Mouse (Mus musculus) megakaryocyte-erythroid progenitor cell, adult 5 weeks (primary cell): ENCODE results near the gene Hmgn2. TPM values are rescaled to one million over a fixed set of nuclear protein-coding genes. Genes with fewer than 3 reads are reported as not detected.

Source experiments
- polyA plus RNA-seq: library from polyadenylated mRNA; stranded (reverse); fragments of >175 nt; gene quantifications from 2 replicates; pipeline ENCODE4 v1.2.3, GENCODE M21; 2012

Gene Hmgn2
- polyA plus RNA-seq: 2,484 and 2,821 TPM in 2 replicates

DNA sequence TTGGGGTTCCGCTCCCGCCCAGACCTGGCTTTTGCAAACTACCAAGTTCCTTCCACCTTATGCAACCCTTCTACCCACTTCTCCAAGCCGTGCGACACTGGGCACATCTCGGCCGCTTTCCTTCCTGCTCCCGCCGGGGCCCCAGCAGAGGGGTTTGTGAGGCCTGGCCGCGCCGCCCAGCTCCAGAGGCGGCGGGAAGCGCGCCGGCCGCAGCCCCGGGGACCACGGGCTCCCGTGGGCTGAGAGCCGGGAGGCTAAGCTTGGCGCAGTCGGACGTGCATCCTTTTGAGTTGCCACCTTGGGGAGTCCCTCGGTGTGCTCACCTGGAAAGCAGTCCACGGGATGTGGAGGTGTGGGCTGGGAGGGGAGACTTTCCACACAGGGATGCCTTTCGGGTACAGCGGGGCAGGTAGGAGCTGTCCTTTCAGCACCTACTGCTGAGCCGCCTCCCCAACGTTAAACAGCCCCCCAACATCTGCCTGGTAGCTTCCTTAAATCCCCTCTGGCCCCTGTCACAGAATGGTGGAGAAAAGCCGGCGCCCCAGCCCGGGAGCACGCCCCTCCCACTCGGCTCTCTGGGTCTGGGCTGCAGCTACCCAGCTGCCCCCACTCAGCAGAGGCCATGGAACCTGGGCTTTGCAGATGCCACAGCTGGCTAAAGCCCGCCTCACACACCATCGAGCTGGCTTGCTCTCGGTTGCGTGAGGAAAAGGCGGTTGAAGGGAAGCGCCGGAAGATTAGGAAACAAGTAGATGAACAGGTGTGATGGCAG lies at the start of gene Hmgn2:
Gene Hmgn2, minus strand, starts transcription at position 501 of the 772 bp plus-strand sequence.

DNA sequence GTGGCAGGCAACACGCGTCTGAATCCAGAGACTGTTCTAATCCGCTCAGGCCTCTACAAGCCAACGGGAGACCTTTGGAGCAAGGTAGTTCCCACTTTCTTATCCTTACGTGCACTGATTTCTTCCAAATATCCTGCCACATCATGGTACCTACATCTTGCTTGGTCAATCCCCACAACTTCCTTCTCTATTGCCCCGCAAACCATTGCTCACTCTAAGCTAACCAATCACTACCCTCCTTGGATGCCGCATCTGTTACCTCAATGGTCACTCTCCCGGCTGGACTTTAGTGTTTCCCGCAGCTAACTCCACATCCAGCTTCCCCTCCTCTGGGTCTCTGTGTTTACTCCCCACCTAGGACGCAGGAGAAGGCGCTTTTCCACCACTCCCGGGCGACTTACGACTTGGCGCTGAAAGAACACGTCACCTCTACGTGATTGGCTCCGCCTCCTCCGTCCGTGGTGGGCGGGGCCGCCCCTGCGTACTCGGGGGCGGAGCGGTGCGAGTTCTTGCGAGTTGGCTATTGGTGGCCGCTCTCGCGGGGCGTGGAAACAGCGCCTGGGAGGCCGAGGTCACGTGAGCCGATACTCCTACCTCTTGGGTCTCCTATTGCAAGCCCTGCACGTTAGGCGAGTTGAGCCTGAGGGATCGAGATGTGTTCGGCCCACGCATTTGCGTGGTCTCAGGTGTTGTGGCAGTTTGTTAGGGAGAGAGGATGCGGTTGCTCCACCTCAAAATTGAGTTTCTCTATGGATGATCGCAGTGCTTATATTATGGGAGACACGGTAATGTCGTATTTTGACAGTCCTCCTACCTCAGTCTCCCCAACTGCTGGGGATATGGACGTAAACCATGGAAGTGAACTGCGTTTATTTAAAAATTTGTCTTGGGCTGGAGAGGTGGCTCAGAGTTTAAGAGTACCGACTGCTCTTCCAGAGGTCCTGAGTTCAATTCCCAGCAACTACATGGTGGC lies 32.3 kb upstream of the Hmgn2 start, which contains the start of gene Dhdds:
Gene Dhdds, minus strand, starts transcription at position 453 of the 973 bp plus-strand sequence.

Other genes starting within 250 kb of the Hmgn2 start
- gene Arid1a, start 211.9 kb downstream of the Hmgn2 start, polyA plus RNA-seq: 102 and 143 TPM in 2 replicates
- gene Rps6ka1, start 80.9 kb downstream of the Hmgn2 start, polyA plus RNA-seq: 149 and 205 TPM in 2 replicates
- gene Dhdds, start 32.3 kb upstream of the Hmgn2 start, polyA plus RNA-seq: 24.5 and 27.5 TPM in 2 replicates
- gene Lin28a, start 50.2 kb upstream of the Hmgn2 start, polyA plus RNA-seq: 0.30 and 0.51 TPM in 2 replicates
- gene Zfp683, start 85.2 kb upstream of the Hmgn2 start, polyA plus RNA-seq: 0.15 TPM in 1 of 2 replicates, not detected in the other
- 1.4 and 2.4 TPM in 2 replicates for gene Crybg2, start 92.2 kb upstream of the Hmgn2 start, polyA plus RNA-seq
- 131 and 232 TPM in 2 replicates for gene Cd52, start 126.4 kb upstream of the Hmgn2 start, polyA plus RNA-seq
- 33.5 and 39.3 TPM in 2 replicates for gene Ubxn11, start 133.9 kb upstream of the Hmgn2 start, polyA plus RNA-seq
- 886 and 1,036 TPM in 2 replicates for gene Sh3bgrl3, start 160.1 kb upstream of the Hmgn2 start, polyA plus RNA-seq
- gene Cep85, start 218.5 kb upstream of the Hmgn2 start, polyA plus RNA-seq: 41.4 and 47.6 TPM in 2 replicates
- gene Gm7534, start 234.4 kb upstream of the Hmgn2 start, polyA plus RNA-seq: not detected in 2 replicates